Mouse (Mus musculus) limb, embryonic 11.5 days (tissue): ENCODE measurements at regions not wholly inside any gene's neighbourhood (a gene's known extent, or its start where the extent isn't known, plus 50 kb on each side); places are given as distances from the start of the nearest gene placed in this dataset.

Experiments
- ATAC-seq: fragments of 200-750 bp; cut with Nextera tagmentation; 2 replicates; pipeline ENCODE4 v1.8.0; 2017; ENCODE audit warnings: low read depth; ENCODE audit not compliant: insufficient number of reproducible peaks, low FRiP score, low TSS enrichment
- DNase-seq: peaks from one replicate; pipeline ENCODE4 v3.0.0-alpha.2; 2015; ENCODE audit warnings: low spot score
- H3K27ac ChIP-seq: fragments of 300-500 bp; sonication (generic); replicated peaks from 2 replicates; pipeline ENCODE4 v1.5.1; 2014; ENCODE audit warnings: low read depth, mild to moderate bottlenecking, low read length
- H3K27me3 ChIP-seq: fragments of 300-500 bp; sonication (generic); 2 replicates; pipeline ENCODE4 v1.6.1; 2014; ENCODE audit warnings: mild to moderate bottlenecking, low read length, mixed read lengths; ENCODE audit not compliant: control insufficient read depth, insufficient read depth
- H3K36me3 ChIP-seq: fragments of 300-500 bp; sonication (generic); 2 replicates; pipeline ENCODE4 v1.6.1; 2014; ENCODE audit warnings: mild to moderate bottlenecking, low read length, moderate library complexity, mixed read lengths; ENCODE audit not compliant: control insufficient read depth, insufficient read depth
- H3K4me1 ChIP-seq: fragments of 300-500 bp; sonication (generic); 2 replicates; pipeline ENCODE4 v1.6.1; 2014; ENCODE audit warnings: low read length, mixed read lengths; ENCODE audit not compliant: control insufficient read depth, insufficient read depth
- H3K4me2 ChIP-seq: fragments of 300-500 bp; sonication (generic); 2 replicates; pipeline ENCODE4 v1.6.1; 2014; ENCODE audit warnings: low read depth, mild to moderate bottlenecking, moderate library complexity; ENCODE audit not compliant: severe bottlenecking
- H3K4me3 ChIP-seq: fragments of 300-500 bp; sonication (generic); 2 replicates; pipeline ENCODE4 v1.5.1; 2014; ENCODE audit warnings: low read depth, low read length
- H3K9ac ChIP-seq: fragments of 300-500 bp; sonication (generic); 2 replicates; pipeline ENCODE4 v1.6.1; 2014; ENCODE audit warnings: mild to moderate bottlenecking, low read length
- H3K9me3 ChIP-seq: fragments of 300-500 bp; sonication (generic); 2 replicates; pipeline ENCODE4 v1.6.1; 2016; ENCODE audit warnings: low read length; ENCODE audit not compliant: control insufficient read depth
- WGBS: fragments of 180-500 bp; shearing (Covaris S2); extraction: QIAGEN DNeasy Blood & Tissue Kit; methylation state at CpG from one replicate; pipeline ENCODE4 v1.1.7; 2014; 5-methylcytosine and 5-hydroxymethylcytosine counted together

GRCm38 (mm10) chrX:76077781-76078180, 186.3 kb upstream of the Cldn34b3 start:
- Histone ChIP-seq H3K27me3 (no peaks in the 10 kb centered on the region), H3K27ac (no peak overlapping the region), H3K4me3 (no peak overlapping the region), H3K9me3 (no peaks in the 10 kb centered on the region), H3K4me1 (no peaks in the 10 kb centered on the region), H3K4me2 (no peak overlapping the region), H3K9ac (no peak overlapping the region), H3K36me3 (no peaks in the 10 kb centered on the region)
- ATAC-seq (no peak), DNase-seq (no peak)
- 72% methylated on average over 3 of the region's 3 CpGs for WGBS

GRCm38 (mm10) chrX:76082670-76083069, 181.4 kb upstream of the Cldn34b3 start:
- Histone ChIP-seq H3K36me3 (no peaks in the 10 kb centered on the region), H3K4me1 (no peaks in the 10 kb centered on the region), H3K27ac (no peak overlapping the region), H3K9ac (no peak overlapping the region), H3K4me3 (no peak overlapping the region), H3K9me3 (no peaks in the 10 kb centered on the region), H3K4me2 (no peak overlapping the region), H3K27me3 (no peaks in the 10 kb centered on the region)
- DNase-seq: no peak
- no peak for ATAC-seq
- WGBS: 74% methylated on average over 4 of the region's 4 CpGs

GRCm38 (mm10) chrX:76110763-76111474, 153.2 kb upstream of the Cldn34b3 start:
- WGBS: 49% methylated on average over 4 of the region's 4 CpGs
- no peak overlapping the region for H3K4me3 ChIP-seq
- H3K9me3 ChIP-seq: no peaks in the 10 kb centered on the region
- no peak overlapping the region for H3K27ac ChIP-seq
- H3K36me3 ChIP-seq: no peaks in the 10 kb centered on the region
- H3K4me2 ChIP-seq: no peak overlapping the region
- H3K4me1 ChIP-seq: no peaks in the 10 kb centered on the region
- ATAC-seq (no peak), DNase-seq (no peak)
- H3K27me3 ChIP-seq: no peaks in the 10 kb centered on the region
- H3K9ac ChIP-seq: no peak overlapping the region

DNA sequence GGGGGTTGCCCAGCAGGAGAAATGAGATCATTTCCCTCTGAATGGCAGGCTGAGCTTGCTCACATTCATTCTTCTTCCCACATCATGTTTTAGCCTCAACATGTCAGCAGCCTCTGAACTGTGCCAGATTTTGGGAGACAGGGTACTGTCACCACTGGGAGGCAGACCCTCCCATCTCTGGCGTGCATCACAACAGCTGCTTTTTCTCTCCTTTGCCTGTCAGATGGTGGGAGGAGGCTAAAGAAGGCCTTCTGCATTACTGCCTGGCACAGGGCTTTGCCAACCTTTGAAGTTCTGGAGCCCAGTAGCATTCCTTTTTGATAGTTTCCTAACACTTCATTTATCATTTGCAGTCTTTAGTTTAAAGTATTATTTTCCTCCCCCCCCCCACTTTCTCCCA, 148.0 kb upstream of the Cldn34b3 start:
- no peaks in the 10 kb centered on the region for H3K36me3 ChIP-seq
- H3K27me3 ChIP-seq: no peaks in the 10 kb centered on the region
- H3K27ac ChIP-seq: no peak overlapping the region
- H3K9ac ChIP-seq: no peak overlapping the region
- no peak for ATAC-seq
- H3K9me3 ChIP-seq: no peaks in the 10 kb centered on the region
- H3K4me3 ChIP-seq: no peak overlapping the region
- H3K4me2 ChIP-seq: no peak overlapping the region
- no peak for DNase-seq
- 29% methylated on average over 1 of the region's 1 CpGs for WGBS
- no peaks in the 10 kb centered on the region for H3K4me1 ChIP-seq

DNA sequence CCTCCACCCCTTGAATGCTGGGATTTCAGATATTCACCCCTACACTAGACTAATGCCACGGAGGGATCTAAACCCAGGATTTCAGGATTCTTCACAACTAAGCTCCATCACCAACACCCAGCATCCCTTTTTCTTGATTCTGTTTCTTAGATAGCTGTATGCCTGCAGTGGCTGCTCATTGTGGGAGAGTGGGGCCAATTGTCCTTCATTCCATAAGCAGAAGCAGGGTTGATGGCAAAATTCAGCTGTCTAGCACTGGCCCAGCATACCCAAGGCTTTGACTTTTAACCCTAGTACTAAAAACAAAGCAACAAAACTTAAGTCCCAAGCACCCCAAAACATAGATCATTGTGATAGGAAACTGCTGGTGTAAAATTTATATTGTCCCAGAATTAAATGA, 147.5 kb upstream of the Cldn34b3 start:
- no peaks in the 10 kb centered on the region for H3K36me3 ChIP-seq
- ATAC-seq: no peak
- 69% methylated on average over 1 of the region's 1 CpGs for WGBS

GRCm38 (mm10) chrX:76120936-76121335, 143.2 kb upstream of the Cldn34b3 start:
- Histone ChIP-seq H3K9me3 (no peaks in the 10 kb centered on the region), H3K27me3 (no peaks in the 10 kb centered on the region), H3K4me2 (no peak overlapping the region), H3K9ac (no peak overlapping the region), H3K4me3 (no peak overlapping the region), H3K27ac (no peak overlapping the region), H3K4me1 (no peaks in the 10 kb centered on the region), H3K36me3 (no peaks in the 10 kb centered on the region)
- DNase-seq: no peak
- no peak for ATAC-seq
- WGBS: 29% methylated on average over 3 of the region's 3 CpGs

More for the DNA sequence above, 147.5 kb upstream of the Cldn34b3 start:
- no peak overlapping the region for H3K4me3 ChIP-seq
- no peak overlapping the region for H3K4me2 ChIP-seq
- H3K4me1 ChIP-seq: no peaks in the 10 kb centered on the region
- H3K9me3 ChIP-seq: no peaks in the 10 kb centered on the region
- H3K9ac ChIP-seq: no peak overlapping the region
- H3K27me3 ChIP-seq: no peaks in the 10 kb centered on the region
- H3K27ac ChIP-seq: no peak overlapping the region
- DNase-seq: no peak

- Histone ChIP-seq H3K9ac (no peak overlapping the region), H3K4me2 (no peak overlapping the region), H3K36me3 (no peaks in the 10 kb centered on the region), H3K27me3 (no peaks in the 10 kb centered on the region), H3K9me3 (no peaks in the 10 kb centered on the region), H3K4me1 (no peaks in the 10 kb centered on the region), H3K4me3 (no peak overlapping the region), H3K27ac (no peak overlapping the region)
- DNase-seq: no peak
- WGBS: 56% methylated on average over 2 of the region's 2 CpGs
- ATAC-seq: no peak
These were observed 140.7 kb upstream of the Cldn34b3 start for GRCm38 (mm10) chrX:76123355-76123754.

GRCm38 (mm10) chrX:76137729-76138128, 126.4 kb upstream of the Cldn34b3 start:
- Histone ChIP-seq H3K9ac (no peak overlapping the region), H3K27ac (no peak overlapping the region), H3K4me1 (no peaks in the 10 kb centered on the region), H3K4me2 (no peak overlapping the region), H3K9me3 (no peaks in the 10 kb centered on the region), H3K4me3 (no peak overlapping the region), H3K27me3 (no peaks in the 10 kb centered on the region), H3K36me3 (no peaks in the 10 kb centered on the region)
- ATAC-seq: no peak
- no peak for DNase-seq
- WGBS: 36% methylated on average over 2 of the region's 2 CpGs

DNA sequence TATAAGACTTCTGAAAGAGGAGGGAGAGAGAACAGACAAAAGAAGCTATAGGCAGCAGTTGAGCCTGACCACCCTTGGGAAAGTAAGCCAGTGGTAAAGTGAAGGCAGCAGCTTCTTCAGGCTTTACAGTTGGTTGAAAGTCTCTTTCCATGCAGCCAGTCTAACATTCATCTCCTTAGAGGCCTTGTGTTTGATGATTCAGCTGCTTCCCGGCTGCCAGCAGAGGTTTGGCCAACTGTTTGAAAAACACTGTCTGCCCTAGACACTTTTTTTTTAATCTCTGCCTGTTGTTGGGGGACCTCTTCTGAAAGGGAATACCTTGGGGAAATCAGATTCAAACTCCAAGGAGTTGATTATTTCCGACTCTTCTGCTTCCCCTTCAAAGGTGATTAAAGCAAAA, 123.1 kb upstream of the Cldn34b3 start:
- no peaks in the 10 kb centered on the region for H3K4me1 ChIP-seq
- ATAC-seq (no peak), DNase-seq (no peak)
- H3K9ac ChIP-seq: no peak overlapping the region
- no peak overlapping the region for H3K27ac ChIP-seq
- H3K27me3 ChIP-seq: no peaks in the 10 kb centered on the region
- H3K4me2 ChIP-seq: no peak overlapping the region
- no peak overlapping the region for H3K4me3 ChIP-seq
- H3K36me3 ChIP-seq: no peaks in the 10 kb centered on the region
- WGBS: 83% methylated on average over 2 of the region's 2 CpGs
- H3K9me3 ChIP-seq: no peaks in the 10 kb centered on the region
